Mouse (Mus musculus): ENCODE results near the gene Gm28230. TPM values are rescaled to one million over a fixed set of nuclear protein-coding genes. Genes with fewer than 3 reads are reported as not detected.
A peak's percentile ranks its signal among the peaks of the same experiment; 100 is the strongest.

The Gm28230 gene
- polyA plus RNA-seq, 1 experiment from 2014 or later: 1.3 TPM

DNA sequence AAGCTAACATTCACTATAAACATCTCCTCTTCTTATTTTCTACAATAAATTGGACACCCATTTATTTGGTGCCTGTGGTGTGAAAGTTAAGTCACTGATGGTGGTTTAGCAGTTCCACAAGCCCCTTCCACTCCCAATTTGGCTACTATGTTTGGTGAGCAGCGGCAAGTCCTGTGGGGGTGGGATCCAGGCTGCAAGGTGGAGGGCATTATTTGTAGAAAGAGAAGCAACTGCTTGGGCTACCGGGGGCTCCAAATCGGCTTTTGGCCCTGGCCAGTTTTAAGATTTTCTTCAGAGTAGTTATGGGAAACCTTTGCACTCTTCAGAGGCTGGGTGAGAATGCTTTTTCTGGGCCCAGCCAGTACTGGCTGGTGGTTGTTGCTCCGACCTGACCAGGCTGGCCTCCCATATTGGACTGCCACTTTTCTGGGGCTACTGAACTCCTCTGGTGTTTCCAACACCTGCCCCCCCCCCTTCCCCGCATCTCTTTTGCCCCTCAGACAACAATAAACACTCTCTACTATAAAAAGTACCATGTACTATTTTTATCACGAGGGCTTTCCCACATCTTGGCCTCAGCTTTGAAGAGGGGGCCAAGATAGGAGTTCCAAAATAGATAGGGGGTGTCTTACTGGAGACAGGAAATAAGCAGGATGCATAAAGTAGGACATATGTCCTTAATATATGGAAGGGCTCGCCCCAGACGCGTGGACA, 5.4 kb downstream of the Gm28230 start:
- Histone ChIP-seq H3K4me1 (ENCODE audit: insufficient read depth, low read length) (peaks cover 80% of the 10 kb centered on the region), H3K4me3 (ENCODE audit: low read length) (peak overlapping the region; percentile 49), H3K36me3 (ENCODE audit: insufficient read depth, low read length) (peaks cover 2% of the 10 kb centered on the region; the same call in 1 of the 2 replicates), H3K27ac (ENCODE audit: low read length) (peak overlapping the region; percentile 62; the same call in 1 of the 2 replicates), H3K9me3 (ENCODE audit: low read length) (no peaks in the 10 kb centered on the region), H3K4me2 (replicated peaks; ENCODE audit: low read depth, low read length) (peak overlapping the region; percentile 76), H3K9ac (replicated peaks; ENCODE audit: low read length) (peak overlapping the region; percentile 67), H3K27me3 (ENCODE audit: insufficient read depth, low read length) (peaks cover 7% of the 10 kb centered on the region; the same call in 1 of the 2 replicates)
- no peak for ATAC-seq (ENCODE audit: low FRiP score, low TSS enrichment)
- WGBS: 32% methylated on average over 9 of the region's 9 CpGs

DNA sequence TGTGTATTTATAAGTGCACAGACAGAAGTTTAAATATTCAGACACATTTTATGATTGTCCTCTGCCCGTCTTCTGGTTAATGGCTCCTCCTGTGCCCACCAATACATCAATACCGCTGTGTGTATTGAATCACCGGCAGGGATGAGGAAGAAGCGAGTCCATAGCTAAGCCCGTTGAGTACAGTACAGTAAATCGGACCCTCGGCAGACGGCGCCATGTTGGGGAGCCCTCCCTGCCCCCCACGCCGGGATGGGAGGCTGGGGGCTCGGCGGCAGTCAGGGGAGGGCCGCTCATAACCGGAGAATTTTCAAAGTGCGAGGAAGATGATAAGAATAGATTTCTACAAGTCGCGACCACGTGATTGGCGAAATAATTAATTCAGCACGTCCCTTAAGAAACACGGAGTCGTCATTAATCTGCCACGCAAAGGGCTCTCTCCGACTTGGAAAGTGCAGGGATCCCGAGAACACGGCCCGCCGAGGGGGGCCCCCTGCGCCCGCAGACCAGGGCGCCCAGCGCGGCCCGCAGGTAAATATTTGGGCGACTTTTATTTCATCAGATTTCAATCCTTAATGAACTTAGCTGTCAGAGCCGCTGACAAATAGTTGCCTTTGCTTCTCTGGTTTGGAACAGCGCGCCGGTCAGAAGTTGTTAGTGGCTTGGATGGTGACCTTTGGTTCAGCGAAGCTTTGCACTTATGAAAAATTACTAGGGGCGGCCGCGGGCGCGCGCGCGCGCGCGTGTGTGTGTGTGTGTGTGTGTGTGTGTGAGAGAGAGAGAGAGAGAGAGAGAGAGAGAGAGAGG, 6.2 kb downstream of the Gm28230 start:
- H3K36me3 ChIP-seq (ENCODE audit: insufficient read depth, low read length): peaks cover 2% of the 10 kb centered on the region; the same call in 1 of the 2 replicates
- peak overlapping the region; percentile 62 for H3K27ac ChIP-seq (ENCODE audit: low read length)
- peak overlapping the region; percentile 67 for H3K9ac ChIP-seq (replicated peaks; ENCODE audit: low read length)
- ATAC-seq (ENCODE audit: low FRiP score, low TSS enrichment): no peak
- H3K9me3 ChIP-seq (ENCODE audit: low read length): no peaks in the 10 kb centered on the region
- peak overlapping the region; percentile 49 for H3K4me3 ChIP-seq (ENCODE audit: low read length)
- H3K27me3 ChIP-seq (ENCODE audit: insufficient read depth, low read length): peaks cover 12% of the 10 kb centered on the region
- H3K4me1 ChIP-seq (ENCODE audit: insufficient read depth, low read length): peaks cover 79% of the 10 kb centered on the region
- peak overlapping the region; percentile 76 for H3K4me2 ChIP-seq (replicated peaks; ENCODE audit: low read depth, low read length)
- WGBS: 1% methylated on average over 52 of the region's 52 CpGs

DNA sequence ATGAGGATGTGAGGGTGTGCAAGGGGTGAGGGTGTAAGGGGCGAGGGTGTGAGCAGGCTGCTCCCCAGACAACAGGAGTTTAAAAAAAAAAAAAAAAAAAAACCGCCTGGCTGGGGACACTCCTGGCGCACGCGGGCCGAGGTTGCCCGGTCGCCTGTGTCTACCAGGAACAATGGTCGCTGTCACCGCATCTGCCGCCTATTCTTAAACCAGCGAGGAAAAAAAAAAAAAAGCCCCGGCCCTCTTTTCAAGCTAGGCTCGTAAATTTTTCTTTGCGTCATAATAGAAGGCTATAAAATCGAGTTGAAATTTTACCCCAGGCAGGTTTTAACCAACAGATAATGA, 6.8 kb downstream of the Gm28230 start:
- ATAC-seq (ENCODE audit: low FRiP score, low TSS enrichment): no peak
- peaks cover 12% of the 10 kb centered on the region for H3K27me3 ChIP-seq (ENCODE audit: insufficient read depth, low read length)
- 3% methylated on average over 16 of the region's 16 CpGs for WGBS
- peak overlapping the region; percentile 49 for H3K4me3 ChIP-seq (ENCODE audit: low read length)
- H3K36me3 ChIP-seq (ENCODE audit: insufficient read depth, low read length): peaks cover 2% of the 10 kb centered on the region; the same call in 1 of the 2 replicates
- H3K27ac ChIP-seq (ENCODE audit: low read length): peak overlapping the region; percentile 62
- H3K4me2 ChIP-seq (replicated peaks; ENCODE audit: low read depth, low read length): peak overlapping the region; percentile 76
- peak overlapping the region; percentile 67 for H3K9ac ChIP-seq (replicated peaks; ENCODE audit: low read length)
- no peaks in the 10 kb centered on the region for H3K9me3 ChIP-seq (ENCODE audit: low read length)
- H3K4me1 ChIP-seq (ENCODE audit: insufficient read depth, low read length): peaks cover 79% of the 10 kb centered on the region

GRCm38 (mm10) chr2:74733765-74734164, 7.2 kb downstream of the Gm28230 start:
- H3K27me3 ChIP-seq (ENCODE audit: insufficient read depth, low read length): peaks cover 12% of the 10 kb centered on the region
- no peak for ATAC-seq (ENCODE audit: low FRiP score, low TSS enrichment)
- peak overlapping the region; percentile 76 for H3K4me2 ChIP-seq (replicated peaks; ENCODE audit: low read depth, low read length)
- H3K36me3 ChIP-seq (ENCODE audit: insufficient read depth, low read length): peaks cover 2% of the 10 kb centered on the region; the same call in 1 of the 2 replicates
- no peaks in the 10 kb centered on the region for H3K9me3 ChIP-seq (ENCODE audit: low read length)
- WGBS: 16% methylated on average over 6 of the region's 6 CpGs
- H3K4me3 ChIP-seq (ENCODE audit: low read length): peak overlapping the region; percentile 49
- H3K27ac ChIP-seq (ENCODE audit: low read length): peak overlapping the region; percentile 62
- peaks cover 79% of the 10 kb centered on the region for H3K4me1 ChIP-seq (ENCODE audit: insufficient read depth, low read length)
- peak overlapping the region; percentile 67 for H3K9ac ChIP-seq (replicated peaks; ENCODE audit: low read length)

- Histone ChIP-seq H3K27me3 (ENCODE audit: insufficient read depth, low read length) (peaks cover 12% of the 10 kb centered on the region), H3K27ac (ENCODE audit: low read length) (peak overlapping the region; percentile 80), H3K4me2 (replicated peaks; ENCODE audit: low read depth, low read length) (peak overlapping the region; percentile 78), H3K36me3 (ENCODE audit: insufficient read depth, low read length) (peaks cover 2% of the 10 kb centered on the region; the same call in 1 of the 2 replicates), H3K4me1 (ENCODE audit: insufficient read depth, low read length) (peaks cover 80% of the 10 kb centered on the region), H3K9me3 (ENCODE audit: low read length) (no peaks in the 10 kb centered on the region), H3K9ac (replicated peaks; ENCODE audit: low read length) (peak overlapping the region; percentile 68), H3K4me3 (ENCODE audit: low read length) (peak overlapping the region; percentile 44)
- 9% methylated on average over 13 of the region's 13 CpGs for WGBS
- ATAC-seq (ENCODE audit: low FRiP score, low TSS enrichment): no peak
These were observed 7.9 kb downstream of the Gm28230 start for GRCm38 (mm10) chr2:74734451-74734850.

DNA sequence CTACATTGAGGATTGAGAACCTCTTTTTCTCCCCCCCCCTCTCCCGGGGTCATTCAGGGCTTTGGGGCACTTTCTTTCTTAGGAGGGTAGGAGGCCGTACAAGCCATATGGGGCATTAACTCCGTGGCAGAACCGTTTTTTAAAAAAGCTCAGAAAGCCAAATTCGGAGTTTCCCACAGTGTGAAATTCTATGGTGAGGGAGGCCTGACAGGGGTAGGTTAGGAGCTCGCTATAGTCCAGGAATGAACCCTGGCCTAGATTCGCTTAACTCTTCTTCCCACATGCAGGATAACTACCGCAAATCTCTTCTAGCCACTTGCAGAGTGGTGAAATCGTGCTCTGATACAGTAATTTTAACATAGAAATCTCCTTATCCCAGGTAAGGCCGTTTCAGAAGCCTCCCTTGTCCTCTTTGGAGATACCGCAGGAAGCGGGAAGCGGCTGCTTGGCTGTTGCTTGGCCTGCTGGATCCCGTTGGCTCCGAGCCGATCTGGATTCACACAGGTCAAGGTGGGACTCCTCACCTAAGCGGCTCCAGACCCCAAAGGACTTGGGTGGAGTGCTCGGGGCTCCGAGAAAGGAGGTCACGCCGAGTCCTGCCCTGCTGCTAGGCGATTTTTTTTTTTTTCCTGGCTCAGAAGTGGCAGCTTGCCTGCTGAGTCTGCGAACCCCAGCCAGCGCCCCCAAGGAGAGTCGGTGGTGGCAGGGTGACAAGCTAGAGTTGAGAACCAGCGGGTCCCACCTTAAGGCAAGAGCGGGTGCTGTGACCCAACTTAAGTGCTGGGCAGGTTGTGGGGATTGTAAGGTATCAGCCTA, 8.7 kb downstream of the Gm28230 start:
- WGBS: 33% methylated on average over 27 of the region's 27 CpGs

DNA sequence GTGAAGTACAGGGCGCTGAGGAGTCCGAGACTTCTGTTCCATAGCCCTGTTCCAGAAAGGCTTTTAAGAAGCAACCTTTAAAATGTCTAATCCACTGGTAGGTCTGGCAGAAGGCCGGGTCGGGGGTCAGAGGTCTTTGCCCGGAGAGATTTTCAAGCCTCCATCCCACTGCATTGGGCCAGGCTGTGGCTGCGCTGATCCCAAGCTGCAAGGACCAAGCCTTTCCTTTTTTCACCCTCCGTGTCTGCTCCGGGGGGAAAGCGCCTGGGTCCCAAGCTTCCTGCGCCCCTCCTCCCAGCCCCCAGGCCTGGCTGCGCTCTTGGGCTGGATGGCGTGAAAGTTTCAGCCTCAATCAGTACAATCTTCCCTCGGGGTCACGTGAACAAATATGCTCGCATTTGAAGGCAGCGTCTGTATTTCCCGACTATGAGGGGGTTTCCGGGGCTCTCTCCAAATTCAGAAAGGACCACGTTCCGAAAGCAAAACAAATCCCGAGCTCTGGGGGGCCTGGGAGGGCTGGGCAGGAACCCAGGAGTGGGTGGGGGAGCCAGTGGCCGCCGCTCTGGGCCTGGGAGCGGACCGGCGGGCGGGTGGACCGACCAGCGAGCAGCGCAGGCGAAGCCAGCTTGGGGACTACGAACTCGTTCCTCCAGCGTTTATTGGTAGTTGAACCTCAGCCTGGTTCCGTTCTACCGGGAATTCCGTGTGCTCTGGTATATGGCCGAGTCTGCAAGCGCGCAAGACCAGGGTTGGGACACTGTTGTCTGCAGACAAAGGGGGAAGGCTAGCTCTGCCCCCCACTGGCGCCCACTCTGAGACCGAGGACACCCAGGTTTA, 9.5 kb downstream of the Gm28230 start:
- H3K4me1 ChIP-seq (ENCODE audit: insufficient read depth, low read length): peaks cover 95% of the 10 kb centered on the region
- ATAC-seq (ENCODE audit: low FRiP score, low TSS enrichment): no peak
- peaks cover 2% of the 10 kb centered on the region; the same call in 1 of the 2 replicates for H3K36me3 ChIP-seq (ENCODE audit: insufficient read depth, low read length)
- H3K9ac ChIP-seq (replicated peaks; ENCODE audit: low read length): peak overlapping the region; percentile 68
- WGBS: 15% methylated on average over 42 of the region's 42 CpGs
- H3K4me3 ChIP-seq (ENCODE audit: low read length): peak overlapping the region; percentile 44
- no peaks in the 10 kb centered on the region for H3K9me3 ChIP-seq (ENCODE audit: low read length)
- peak overlapping the region; percentile 78 for H3K4me2 ChIP-seq (replicated peaks; ENCODE audit: low read depth, low read length)
- peak overlapping the region; percentile 80 for H3K27ac ChIP-seq (ENCODE audit: low read length)
- H3K27me3 ChIP-seq (ENCODE audit: insufficient read depth, low read length): peaks cover 12% of the 10 kb centered on the region

More for the DNA sequence above, 8.7 kb downstream of the Gm28230 start:
- peak overlapping the region; percentile 78 for H3K4me2 ChIP-seq (replicated peaks; ENCODE audit: low read depth, low read length)
- peaks cover 2% of the 10 kb centered on the region; the same call in 1 of the 2 replicates for H3K36me3 ChIP-seq (ENCODE audit: insufficient read depth, low read length)
- H3K4me3 ChIP-seq (ENCODE audit: low read length): peak overlapping the region; percentile 44
- H3K9ac ChIP-seq (replicated peaks; ENCODE audit: low read length): peak overlapping the region; percentile 68
- peak overlapping the region; percentile 80 for H3K27ac ChIP-seq (ENCODE audit: low read length)
- peaks cover 12% of the 10 kb centered on the region for H3K27me3 ChIP-seq (ENCODE audit: insufficient read depth, low read length)
- H3K9me3 ChIP-seq (ENCODE audit: low read length): no peaks in the 10 kb centered on the region
- peaks cover 88% of the 10 kb centered on the region for H3K4me1 ChIP-seq (ENCODE audit: insufficient read depth, low read length)
- ATAC-seq (ENCODE audit: low FRiP score, low TSS enrichment): no peak

DNA sequence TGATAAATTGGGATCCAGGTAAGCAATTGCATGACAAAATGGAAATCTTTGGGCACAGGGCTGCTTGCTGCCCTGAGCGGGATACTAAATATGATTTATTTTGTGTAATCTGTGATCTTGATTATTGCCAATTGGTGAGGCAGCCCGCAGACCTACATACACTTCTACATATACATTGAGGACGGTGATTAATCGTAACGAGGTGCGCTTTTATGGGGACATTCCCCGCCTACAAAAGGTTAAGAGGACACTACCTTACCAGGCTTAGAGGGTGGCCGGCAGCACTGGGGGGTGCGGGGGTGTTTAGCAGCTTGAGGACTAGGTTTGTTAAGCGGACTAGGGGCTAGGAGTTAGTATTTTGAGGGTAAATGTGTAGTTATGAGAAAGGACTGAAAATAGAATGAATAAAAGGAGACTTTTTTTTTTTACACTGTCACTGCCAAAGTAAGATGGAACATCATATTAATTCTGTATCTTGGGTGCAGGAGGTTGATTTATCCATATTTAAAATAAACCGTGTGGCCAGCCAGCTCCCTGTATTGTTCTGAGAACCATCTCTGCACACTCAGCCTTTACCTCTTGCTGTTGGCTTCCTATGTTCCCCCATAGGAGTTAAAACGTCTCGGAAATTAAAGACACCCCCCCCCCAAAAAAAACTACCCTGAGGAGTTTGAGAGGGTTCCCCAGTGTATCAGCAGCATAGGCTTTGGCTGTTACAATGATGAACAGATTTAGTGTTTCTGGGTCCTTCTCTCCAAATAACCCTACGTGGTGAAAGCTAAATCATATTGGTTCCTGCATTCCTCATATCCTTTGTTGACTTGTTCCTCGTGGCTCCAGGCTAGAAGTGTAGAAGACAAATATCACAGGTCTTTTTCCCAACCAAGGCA, 10.4 kb downstream of the Gm28230 start:
- H3K27ac ChIP-seq (ENCODE audit: low read length): peak overlapping the region; percentile 81
- ATAC-seq (ENCODE audit: low FRiP score, low TSS enrichment): no peak
- peaks cover 12% of the 10 kb centered on the region for H3K27me3 ChIP-seq (ENCODE audit: insufficient read depth, low read length)
- H3K4me3 ChIP-seq (ENCODE audit: low read length): peak overlapping the region; percentile 44
- H3K4me1 ChIP-seq (ENCODE audit: insufficient read depth, low read length): peaks cover 97% of the 10 kb centered on the region
- peak overlapping the region; percentile 68 for H3K9ac ChIP-seq (replicated peaks; ENCODE audit: low read length)
- H3K4me2 ChIP-seq (replicated peaks; ENCODE audit: low read depth, low read length): peak overlapping the region; percentile 78
- no peaks in the 10 kb centered on the region for H3K9me3 ChIP-seq (ENCODE audit: low read length)
- WGBS: 32% methylated on average over 15 of the region's 15 CpGs
- no peaks in the 10 kb centered on the region for H3K36me3 ChIP-seq (ENCODE audit: insufficient read depth, low read length)
